Mouse (Mus musculus) megakaryocyte, adult 5-6 weeks (primary cell): Measurements from ENCODE around the gene Tmem238l. TPM values are rescaled to one million over a fixed set of nuclear protein-coding genes. Genes with fewer than 3 reads are reported as not detected.
A peak's percentile ranks its signal among the peaks of the same experiment; 100 is the strongest.

Source experiments
- ATAC-seq: 2 replicates; pipeline ENCODE4 v1.8.0; 2016; ENCODE audit warnings: mild to moderate bottlenecking, inconsistent platforms; ENCODE audit not compliant: poor library complexity, severe bottlenecking
- total RNA-seq, 2 experiments: library from RNA; stranded (forward) in 1 of 2; stranded (reverse) in 1 of 2; fragments of 153-499, 151-499 nt in 1 of 2; fragments of 221-1000, 200-1000 nt in 1 of 2; gene quantifications; 2 replicates each; pipeline versions ENCODE4 v1.2.3 to v1.2.4; 2015 to 2017

The Tmem238l gene
- total RNA-seq, 2 experiments from 2014 or later, result not detected

DNA sequence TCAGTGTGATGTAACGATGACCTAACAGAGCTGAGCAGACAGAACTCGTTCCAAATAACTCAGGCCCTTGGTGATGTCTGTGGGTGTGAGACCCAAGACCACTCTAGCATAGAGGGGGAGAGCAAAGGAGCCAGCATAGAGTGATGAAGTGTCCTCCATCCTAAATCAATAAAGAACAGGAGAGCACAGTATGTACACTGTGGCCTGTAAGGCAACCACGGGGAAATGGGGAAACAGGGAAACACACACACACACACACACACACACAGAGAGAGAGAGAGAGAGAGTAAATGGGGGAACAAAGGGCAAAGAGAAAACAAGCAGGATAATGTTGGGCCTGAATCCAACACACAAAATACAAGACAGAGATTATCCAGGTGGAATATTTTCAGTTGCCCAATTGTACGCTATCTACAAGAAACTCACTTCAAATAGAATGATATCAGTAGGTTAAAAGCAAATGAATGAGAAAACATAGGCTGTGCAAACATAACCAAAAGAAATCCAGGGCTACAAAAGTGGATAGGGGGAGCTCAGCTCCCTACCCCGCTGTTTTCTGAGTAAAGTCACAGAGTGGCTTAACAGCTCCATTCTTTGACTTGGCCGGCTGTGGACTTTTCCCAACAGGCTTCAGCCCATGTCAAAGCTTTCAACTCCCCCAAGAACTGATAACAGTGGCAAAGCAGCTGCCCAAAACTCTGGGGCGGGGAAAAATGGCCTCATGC, 19.3 kb downstream of the Tmem238l start:
- ATAC-seq, result no peak

GRCm38 (mm10) chr11:66981336-66982115, 25.1 kb downstream of the Tmem238l start:
- no peak for ATAC-seq

DNA sequence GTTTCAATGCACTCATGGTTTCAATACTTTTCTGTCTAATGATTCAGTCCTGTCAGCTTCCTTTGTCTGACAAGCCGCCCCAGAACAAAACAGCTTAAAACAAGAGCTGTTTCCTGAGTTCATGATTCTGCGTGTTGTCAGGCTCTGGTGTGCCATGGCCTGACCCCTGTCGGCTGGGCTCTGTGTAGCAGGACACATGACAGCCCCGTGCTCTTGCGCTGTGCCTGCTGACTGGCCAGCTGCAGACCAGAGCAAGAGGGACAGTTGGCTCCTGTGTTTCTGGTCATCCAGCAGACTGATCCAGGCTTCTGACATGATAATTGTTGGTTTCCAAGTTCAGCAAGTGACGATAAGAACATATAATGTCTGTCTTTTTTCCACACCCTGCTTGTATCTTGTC, 26.4 kb downstream of the Tmem238l start:
- ATAC-seq, result peak; percentile 59

DNA sequence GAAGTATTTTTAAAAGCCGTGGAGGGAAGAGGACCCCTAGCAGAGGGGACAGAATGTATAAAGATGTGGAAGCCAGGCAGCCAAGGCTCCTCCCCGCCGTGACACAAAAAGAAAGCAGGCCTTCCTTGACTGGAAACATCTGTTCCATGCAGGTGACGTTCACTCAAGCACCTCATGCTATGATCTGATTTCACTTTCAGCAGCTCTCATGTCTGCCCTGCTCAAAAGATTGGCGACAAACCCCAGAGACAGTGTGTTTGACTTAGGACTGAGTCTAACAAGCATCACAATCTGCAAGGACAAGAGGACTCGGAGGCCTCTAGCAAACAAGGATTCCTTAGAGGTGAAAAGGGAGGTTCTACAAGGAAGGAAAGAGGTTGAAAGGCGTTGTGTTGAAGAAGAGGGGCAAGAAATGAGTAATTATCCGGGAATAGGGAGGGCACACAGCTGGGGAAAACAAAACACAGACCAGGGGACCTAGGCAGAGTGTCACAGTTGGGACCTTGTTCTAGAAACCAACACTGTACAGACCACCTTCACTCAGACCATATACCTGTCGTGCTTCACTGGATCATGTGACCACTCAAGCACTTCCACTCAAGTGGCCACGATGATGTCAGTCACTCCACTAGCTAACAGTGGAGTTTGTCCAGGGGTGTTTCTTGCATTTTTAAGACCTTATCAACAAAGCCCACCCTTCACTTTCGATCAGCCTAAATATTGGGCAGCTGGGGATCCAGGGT, 27.2 kb downstream of the Tmem238l start:
- no peak for ATAC-seq

DNA sequence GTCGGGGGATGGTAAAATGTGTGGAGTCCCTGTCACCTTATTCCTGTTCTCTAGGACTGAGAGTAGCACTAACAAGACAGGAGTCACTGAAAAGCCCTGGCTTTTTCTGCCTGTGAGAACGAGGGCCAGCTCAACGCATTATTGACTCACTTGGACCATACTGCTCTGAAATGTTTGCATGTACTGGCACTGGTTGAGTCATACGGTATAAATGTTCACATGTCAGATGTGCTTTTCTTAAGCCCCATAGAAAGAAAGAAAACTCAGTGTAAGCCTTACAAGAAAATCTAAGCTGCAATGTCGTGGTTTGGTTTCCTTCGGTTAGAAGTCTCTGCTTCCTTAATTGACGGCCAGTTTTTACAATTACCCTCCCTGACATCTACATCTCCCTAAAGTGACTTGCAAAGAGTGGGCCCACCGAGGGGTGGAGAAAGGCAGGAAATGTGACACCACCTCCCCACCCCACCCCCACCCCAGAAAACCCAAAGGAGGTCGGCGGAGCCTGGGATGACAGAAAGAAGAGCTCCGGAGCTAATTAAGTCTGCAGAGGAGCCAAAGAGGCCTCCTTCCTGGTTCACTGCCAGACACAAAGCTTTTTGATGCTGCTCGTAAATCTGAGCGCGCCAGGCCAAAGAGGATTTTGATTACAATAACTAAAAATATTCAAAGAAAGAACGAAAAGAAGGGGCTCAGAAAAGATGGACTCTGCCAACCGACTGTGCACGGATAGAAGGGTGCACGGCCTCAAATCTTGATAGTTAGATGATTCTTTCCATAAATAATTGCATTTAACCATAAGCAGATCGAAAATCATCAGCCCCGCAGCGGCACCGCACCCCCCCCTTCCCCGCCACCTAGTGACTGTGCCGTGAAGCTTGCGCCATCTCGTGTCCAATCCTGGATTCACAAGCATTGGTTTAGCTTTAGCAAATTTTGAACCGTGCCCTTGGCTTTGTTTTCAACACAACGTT, 28.0 kb downstream of the Tmem238l start:
- peak; percentile 93 for ATAC-seq

DNA sequence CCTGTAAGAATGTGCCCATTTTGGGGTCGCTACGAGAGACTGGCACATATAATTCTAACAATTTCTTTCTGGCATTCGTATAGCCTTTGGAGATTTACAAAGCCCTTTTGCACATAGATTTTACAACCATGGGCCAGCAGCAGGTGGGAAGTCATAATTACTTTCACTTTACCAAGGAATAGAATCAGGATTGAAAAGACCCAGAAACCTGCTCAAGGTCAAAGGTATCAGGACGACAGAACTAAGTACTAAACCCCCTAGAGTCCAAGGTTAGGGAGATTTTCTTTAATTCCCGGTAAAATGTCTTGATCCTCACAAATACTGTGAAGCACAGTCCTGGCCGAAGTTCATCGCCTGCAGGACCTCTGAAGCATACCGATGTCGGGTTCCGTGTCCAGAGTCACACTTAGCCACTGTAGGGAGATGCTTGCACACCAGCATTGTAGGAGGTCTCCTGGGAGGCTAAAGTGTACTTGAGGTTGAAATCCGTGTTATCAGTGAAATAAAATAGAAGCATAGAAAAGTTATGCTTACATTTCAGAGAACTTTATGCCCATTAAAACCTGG, 28.8 kb downstream of the Tmem238l start:
- peak; percentile 45 for ATAC-seq

GRCm38 (mm10) chr11:66992150-66992549, 35.7 kb downstream of the Tmem238l start:
- no peak for ATAC-seq

GRCm38 (mm10) chr11:66993674-66994073, 37.2 kb downstream of the Tmem238l start:
- ATAC-seq, result no peak

GRCm38 (mm10) chr11:66996446-66996845, 40.0 kb downstream of the Tmem238l start:
- no peak for ATAC-seq

- no peak for ATAC-seq
These were observed 42.3 kb downstream of the Tmem238l start for GRCm38 (mm10) chr11:66998467-66999403.

DNA sequence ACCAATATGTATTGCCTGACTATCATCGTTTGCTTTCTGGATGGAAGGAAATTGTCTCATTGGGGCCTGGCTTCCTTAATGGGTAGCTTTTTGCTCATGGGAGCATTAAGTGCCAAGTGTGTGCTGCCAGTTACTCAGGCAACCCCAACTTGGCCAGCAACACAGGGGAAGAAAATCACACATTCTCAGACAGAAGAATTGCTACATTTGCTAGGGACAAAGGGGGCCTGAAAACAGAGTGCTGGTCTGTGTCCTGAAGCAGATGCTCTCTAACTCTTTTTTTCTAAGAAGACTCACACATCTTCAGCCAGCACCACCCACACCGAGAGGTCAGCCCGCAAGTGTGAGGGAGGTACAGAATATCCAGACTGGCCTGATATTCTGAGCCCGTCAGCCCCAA, 44.2 kb downstream of the Tmem238l start:
- ATAC-seq, result no peak

DNA sequence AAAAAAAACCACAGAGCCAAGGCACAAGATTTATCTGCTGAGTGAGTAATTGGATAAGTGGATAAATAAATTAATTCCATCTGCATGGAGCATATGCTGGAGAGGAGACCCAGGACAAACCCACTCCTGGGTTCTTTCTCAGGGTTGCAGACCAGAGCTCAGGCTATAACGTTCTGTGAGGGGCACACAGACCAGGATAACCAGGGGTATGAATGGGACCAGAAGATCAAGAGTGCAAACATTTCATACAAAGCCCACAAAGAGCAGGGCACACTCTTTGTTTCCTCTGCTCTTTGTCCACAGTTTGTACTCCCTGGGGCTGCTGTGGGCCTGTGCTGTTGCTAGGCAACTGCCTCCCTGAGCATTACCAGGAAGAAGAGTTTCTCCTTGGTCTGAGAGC, 45.3 kb downstream of the Tmem238l start:
- ATAC-seq, result no peak

GRCm38 (mm10) chr11:67002911-67003310, 46.5 kb downstream of the Tmem238l start:
- ATAC-seq, result no peak

- no peak for ATAC-seq
These were observed 51.5 kb downstream of the Tmem238l start for GRCm38 (mm10) chr11:67007961-67008360.

- ATAC-seq, result no peak
These were observed 52.1 kb downstream of the Tmem238l start for GRCm38 (mm10) chr11:67008528-67008927.

- no peak for ATAC-seq
These were observed 54.0 kb downstream of the Tmem238l start for GRCm38 (mm10) chr11:67010430-67010829.

DNA sequence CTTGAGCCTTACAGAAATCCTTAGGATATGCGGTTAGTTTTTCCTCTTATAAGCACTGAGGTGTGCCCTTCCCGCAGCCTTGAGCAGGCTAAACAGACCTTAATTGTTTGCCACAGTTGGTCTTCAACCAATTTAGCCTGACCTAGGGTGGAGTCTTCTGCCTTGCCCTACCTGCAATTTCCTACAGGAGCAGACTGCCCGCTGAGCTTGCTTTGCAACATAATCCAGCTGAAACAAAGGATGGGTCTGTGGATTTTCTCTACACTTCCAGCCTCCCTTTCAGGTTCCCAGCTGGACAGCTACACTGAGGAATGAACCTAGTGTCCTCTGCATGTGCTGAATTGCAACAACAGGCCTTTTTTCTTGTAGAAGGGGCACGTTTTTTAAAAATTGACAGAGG, 55.2 kb downstream of the Tmem238l start:
- no peak for ATAC-seq
